Comparison of ENCODE assay signal across 8 mouse cellular contexts in genomic region chr6:34999101-34999500, GRCm38 (mm10). TPM values are rescaled to one million over a fixed set of nuclear protein-coding genes. Genes with fewer than 3 reads are reported as not detected.
DNase-seq lines count a peak whose midpoint lies in the region; ATAC-seq and TF ChIP-seq lines count a peak whose summit lies in the region.

No protein-coding gene starts in this region.

- peak; percentile 51 for TF ChIP-seq CTCF in liver, postnatal 0 days (IDR thresholded peaks at IDR 0.05; ENCODE audit: low read depth)

- H3K36me3 ChIP-seq in liver, postnatal 0 days (replicated peaks; ENCODE audit: insufficient read depth, low read length) = no peaks in the 10 kb centered on the region
- no peaks in the 10 kb centered on the region for H3K36me3 ChIP-seq in liver, embryonic 12.5 days
- no peaks in the 10 kb centered on the region for H3K36me3 ChIP-seq in hindbrain, embryonic 15.5 days

- no peak for ATAC-seq in liver, postnatal 0 days
- ATAC-seq in liver, embryonic 12.5 days = no peak
- peak; percentile 80 for ATAC-seq in hindbrain, embryonic 15.5 days (ENCODE audit: low FRiP score, low read depth)

- no peak for TF ChIP-seq EP300 in liver, postnatal 0 days (IDR thresholded peaks at IDR 0.05; ENCODE audit: low read depth)

- no peaks in the 10 kb centered on the region for H3K9me3 ChIP-seq in liver, postnatal 0 days (ENCODE audit: low read length)
- no peaks in the 10 kb centered on the region for H3K9me3 ChIP-seq in liver, embryonic 12.5 days (replicated peaks)
- no peaks in the 10 kb centered on the region for H3K9me3 ChIP-seq in hindbrain, embryonic 15.5 days

- intact Hi-C loops in left cerebral cortex, postnatal 4 days (cut with DNase I) = loop anchor here (10.0 kb wide), 1 partner anchor 234 kb away; no protein-coding TSS in a partner anchor

- no peak overlapping the region for H3K4me2 ChIP-seq in liver, postnatal 0 days (ENCODE audit: low read depth, low read length)
- no peak overlapping the region for H3K4me2 ChIP-seq in liver, embryonic 12.5 days
- peak overlapping the region; percentile 45 for H3K4me2 ChIP-seq in hindbrain, embryonic 15.5 days

- peaks cover 5% of the 10 kb centered on the region for H3K4me1 ChIP-seq in liver, postnatal 0 days (ENCODE audit: insufficient read depth)
- H3K4me1 ChIP-seq in liver, embryonic 12.5 days = peaks cover 8% of the 10 kb centered on the region
- H3K4me1 ChIP-seq in hindbrain, embryonic 15.5 days (replicated peaks) = peaks cover 3% of the 10 kb centered on the region; the same call in 1 of the 2 replicates

- no peak for DNase-seq in liver, postnatal 0 days
- peak; percentile 42 for DNase-seq in embryo, embryonic 9.5 days (ENCODE audit: extremely low spot score)
- peak; percentile 32 for DNase-seq in left cerebral cortex, postnatal 4 days
- DNase-seq in retina, embryonic 14.5 days (ENCODE audit: low spot score) = peak; percentile 80
- no peak for DNase-seq in spleen, postnatal 4 days (ENCODE audit: low spot score in 2 of 2)
- DNase-seq in urinary bladder, postnatal 36 days (ENCODE audit: low spot score in 2 of 2) = no peak

- H3K4me3 ChIP-seq in liver, postnatal 0 days (ENCODE audit: low read depth, low read length) = no peak overlapping the region
- no peak overlapping the region for H3K4me3 ChIP-seq in liver, embryonic 12.5 days
- 0 out of 2 replicates have a peak overlapping the region, but pooled peaks have one; percentile 14 for H3K4me3 ChIP-seq in hindbrain, embryonic 15.5 days

- WGBS in liver, postnatal 0 days (ENCODE audit: insufficient replicate concordance) = 41% methylated on average over 4 of the region's 4 CpGs
- 17% methylated on average over 4 of the region's 4 CpGs for WGBS in liver, embryonic 12.5 days (ENCODE audit: insufficient replicate concordance)
- WGBS in hindbrain, embryonic 15.5 days = 15% methylated on average over 4 of the region's 4 CpGs

- H3K27ac ChIP-seq in liver, postnatal 0 days (ENCODE audit: low read depth) = no peak overlapping the region
- no peak overlapping the region for H3K27ac ChIP-seq in liver, embryonic 12.5 days
- no peak overlapping the region for H3K27ac ChIP-seq in hindbrain, embryonic 15.5 days (replicated peaks)

- H3K27me3 ChIP-seq in liver, postnatal 0 days (ENCODE audit: insufficient read depth, low read length) = no peaks in the 10 kb centered on the region
- peaks cover 13% of the 10 kb centered on the region; the same call in 1 of the 2 replicates for H3K27me3 ChIP-seq in liver, embryonic 12.5 days (replicated peaks)
- H3K27me3 ChIP-seq in hindbrain, embryonic 15.5 days = no peaks in the 10 kb centered on the region

- H3K9ac ChIP-seq in liver, postnatal 0 days (replicated peaks) = no peak overlapping the region
- no peak overlapping the region for H3K9ac ChIP-seq in liver, embryonic 12.5 days
- no peak overlapping the region for H3K9ac ChIP-seq in hindbrain, embryonic 15.5 days

RNA-seq across cellular contexts. Expression of gene Slc23a4, which starts 10.9 kb away (rescaled TPM):
- polyA plus RNA-seq in liver, postnatal 0 days (2015; fragmentation: Nextera tagmentation; extraction: Ambion mirVana) = 0.12 TPM in 1 of 2 replicates, not detected in the other
- polyA plus RNA-seq in liver, embryonic 12.5 days (2016; fragmentation: Nextera tagmentation; extraction: Ambion mirVana) = 0.33 and 0.35 TPM in 2 replicates
- 0.56 and 0.64 TPM in 2 replicates for polyA plus RNA-seq in hindbrain, embryonic 15.5 days (2015; fragmentation: Nextera tagmentation; extraction: Ambion mirVana)
- 1 to 10 TPM; 2.0 to 2.5 TPM for total RNA-seq in left cerebral cortex, postnatal 4 days (2021)

Comparison
In these comparisons a context has a peak if more than half of its experiments do, and no peak if none do; other contexts are left out.
1. DNase-seq: peak in embryo, embryonic 9.5 days (single experiment), left cerebral cortex, postnatal 4 days (single experiment) and retina, embryonic 14.5 days (single experiment); none in liver, postnatal 0 days (single experiment), spleen, postnatal 4 days (0 of 2) and urinary bladder, postnatal 36 days (0 of 2).